Mouse (Mus musculus): ENCODE measurements around the gene Shc4.

- TF ChIP-seq POLR2A (IDR thresholded peaks at IDR 0.05; ENCODE audit: insufficient read length, low read depth): no peak
- no peak for TF ChIP-seq USF1 (IDR thresholded peaks at IDR 0.05; ENCODE audit: low read depth)
- TF ChIP-seq REST (IDR thresholded peaks at IDR 0.05; ENCODE audit: insufficient read depth, insufficient read length): no peak
Measured at GRCm38 (mm10) chr2:125724546-125725114, 682 bp upstream of the Shc4 start.

All from myocyte (in vitro differentiated cells).